Mouse (Mus musculus): ENCODE measurements at regions not wholly inside any gene's neighbourhood (a gene's known extent, or its start where the extent isn't known, plus 50 kb on each side); places are given as distances from the start of the nearest gene placed in this dataset.

GRCm38 (mm10) chr2:15157622-15158021 is 102.8 kb upstream of the Nsun6 start:
- Histone ChIP-seq H3K27ac (no peak overlapping the region), H3K4me3 (ENCODE audit: insufficient read depth in 1 of 2, low read depth in 2 of 2, low read length in 2 of 2) (no peak overlapping the region), H3K9me3 (ENCODE audit: control insufficient read depth, low read length) (no peaks in the 10 kb centered on the region), H3K27me3 (ENCODE audit: control insufficient read depth, insufficient read depth, low read length) (no peaks in the 10 kb centered on the region), H3K36me3 (replicated peaks; ENCODE audit: control insufficient read depth, insufficient read depth, low read depth) (no peaks in the 10 kb centered on the region), H3K4me1 (replicated peaks; ENCODE audit: control insufficient read depth in 2 of 2, insufficient read depth in 2 of 2, low read length in 1 of 2) (peaks cover 5% of the 10 kb centered on the region in 2 experiments), H3K4me2 (ENCODE audit: low read depth) (no peak overlapping the region), H3K9ac (replicated peaks) (no peak overlapping the region)
- no peak for DNase-seq (ENCODE audit: low read depth in 3 of 3, low spot score in 3 of 3)
- ATAC-seq (ENCODE audit: insufficient read depth) = no peak
- TF ChIP-seq CTCF (IDR thresholded peaks at IDR 0.05; ENCODE audit: low read depth) = no peak
- TF ChIP-seq EP300 (IDR thresholded peaks at IDR 0.05; ENCODE audit: low read depth) = no peak

GRCm38 (mm10) chr2:15150823-15151222 is 96.0 kb upstream of the Nsun6 start:
- ATAC-seq (ENCODE audit: insufficient read depth) = no peak
- Histone ChIP-seq H3K9ac (replicated peaks) (no peak overlapping the region), H3K36me3 (replicated peaks; ENCODE audit: control insufficient read depth, insufficient read depth, low read depth) (no peaks in the 10 kb centered on the region), H3K27ac (no peak overlapping the region), H3K9me3 (ENCODE audit: control insufficient read depth, low read length) (no peaks in the 10 kb centered on the region), H3K27me3 (ENCODE audit: control insufficient read depth, insufficient read depth, low read length) (no peaks in the 10 kb centered on the region), H3K4me3 (ENCODE audit: insufficient read depth in 1 of 2, low read depth in 2 of 2, low read length in 2 of 2) (no peak overlapping the region), H3K4me1 (replicated peaks; ENCODE audit: control insufficient read depth in 2 of 2, insufficient read depth in 2 of 2, low read length in 1 of 2) (no peaks in the 10 kb centered on the region), H3K4me2 (ENCODE audit: low read depth) (no peak overlapping the region)
- DNase-seq (ENCODE audit: low read depth in 3 of 3, low spot score in 3 of 3) = no peak
- 81% methylated on average over 1 of the region's 1 CpGs for WGBS (ENCODE audit: insufficient replicate concordance)
- TF ChIP-seq EP300 (IDR thresholded peaks at IDR 0.05; ENCODE audit: low read depth) (no peak), CTCF (IDR thresholded peaks at IDR 0.05; ENCODE audit: low read depth) (no peak)

GRCm38 (mm10) chr2:15148381-15148780 is 93.5 kb upstream of the Nsun6 start:
- Histone ChIP-seq H3K4me2 (ENCODE audit: low read depth) (no peak overlapping the region), H3K4me1 (replicated peaks; ENCODE audit: control insufficient read depth in 2 of 2, insufficient read depth in 2 of 2, low read length in 1 of 2) (no peaks in the 10 kb centered on the region), H3K27me3 (ENCODE audit: control insufficient read depth, insufficient read depth, low read length) (no peaks in the 10 kb centered on the region), H3K9me3 (ENCODE audit: control insufficient read depth, low read length) (no peaks in the 10 kb centered on the region), H3K4me3 (ENCODE audit: insufficient read depth in 1 of 2, low read depth in 2 of 2, low read length in 2 of 2) (no peak overlapping the region), H3K36me3 (replicated peaks; ENCODE audit: control insufficient read depth, insufficient read depth, low read depth) (no peaks in the 10 kb centered on the region), H3K9ac (replicated peaks) (no peak overlapping the region), H3K27ac (no peak overlapping the region)
- ATAC-seq (ENCODE audit: insufficient read depth) (no peak), DNase-seq (ENCODE audit: low read depth in 3 of 3, low spot score in 3 of 3) (no peak)
- TF ChIP-seq CTCF (IDR thresholded peaks at IDR 0.05; ENCODE audit: low read depth) = no peak
- no peak for TF ChIP-seq EP300 (IDR thresholded peaks at IDR 0.05; ENCODE audit: low read depth)
- 52% methylated on average over 1 of the region's 1 CpGs for WGBS (ENCODE audit: insufficient replicate concordance)

- no peak overlapping the region for H3K27ac ChIP-seq
Measured at GRCm38 (mm10) chr2:15146986-15147385, 92.1 kb upstream of the Nsun6 start.

GRCm38 (mm10) chr2:15146414-15146813 is 91.5 kb upstream of the Nsun6 start:
- no peak overlapping the region for H3K4me3 ChIP-seq (ENCODE audit: insufficient read depth in 1 of 2, low read depth in 2 of 2, low read length in 2 of 2)
- H3K9ac ChIP-seq (replicated peaks) = no peak overlapping the region
- no peak for TF ChIP-seq EP300 (IDR thresholded peaks at IDR 0.05; ENCODE audit: low read depth)
- TF ChIP-seq CTCF (IDR thresholded peaks at IDR 0.05; ENCODE audit: low read depth) = no peak
- no peaks in the 10 kb centered on the region for H3K27me3 ChIP-seq (ENCODE audit: control insufficient read depth, insufficient read depth, low read length)
- no peak for ATAC-seq (ENCODE audit: insufficient read depth)
- DNase-seq (ENCODE audit: low read depth in 3 of 3, low spot score in 3 of 3) = no peak
- WGBS (ENCODE audit: insufficient replicate concordance) = 62% methylated on average over 1 of the region's 1 CpGs
- no peaks in the 10 kb centered on the region for H3K9me3 ChIP-seq (ENCODE audit: control insufficient read depth, low read length)
- H3K36me3 ChIP-seq (replicated peaks; ENCODE audit: control insufficient read depth, insufficient read depth, low read depth) = no peaks in the 10 kb centered on the region
- no peak overlapping the region for H3K4me2 ChIP-seq (ENCODE audit: low read depth)
- no peak overlapping the region for H3K27ac ChIP-seq
- H3K4me1 ChIP-seq (replicated peaks; ENCODE audit: control insufficient read depth in 2 of 2, insufficient read depth in 2 of 2, low read length in 1 of 2) = no peaks in the 10 kb centered on the region

More at GRCm38 (mm10) chr2:15146986-15147385, 92.1 kb upstream of the Nsun6 start:
- TF ChIP-seq CTCF (IDR thresholded peaks at IDR 0.05; ENCODE audit: low read depth) (no peak), EP300 (IDR thresholded peaks at IDR 0.05; ENCODE audit: low read depth) (no peak)
- DNase-seq (ENCODE audit: low read depth in 3 of 3, low spot score in 3 of 3) = no peak
- Histone ChIP-seq H3K4me1 (replicated peaks; ENCODE audit: control insufficient read depth in 2 of 2, insufficient read depth in 2 of 2, low read length in 1 of 2) (no peaks in the 10 kb centered on the region), H3K36me3 (replicated peaks; ENCODE audit: control insufficient read depth, insufficient read depth, low read depth) (no peaks in the 10 kb centered on the region), H3K4me2 (ENCODE audit: low read depth) (no peak overlapping the region), H3K27me3 (ENCODE audit: control insufficient read depth, insufficient read depth, low read length) (no peaks in the 10 kb centered on the region), H3K4me3 (ENCODE audit: insufficient read depth in 1 of 2, low read depth in 2 of 2, low read length in 2 of 2) (no peak overlapping the region), H3K9me3 (ENCODE audit: control insufficient read depth, low read length) (no peaks in the 10 kb centered on the region), H3K9ac (replicated peaks) (no peak overlapping the region)
- ATAC-seq (ENCODE audit: insufficient read depth) = no peak
